Mouse (Mus musculus): ENCODE data around the gene Pde8b. TPM values are rescaled to one million over a fixed set of nuclear protein-coding genes. Genes with fewer than 3 reads are reported as not detected.

Pde8b gene
- polyA plus RNA-seq, 1 experiment from 2014 or later = 1.8 TPM

- 29% methylated on average over 10 of the region's 10 CpGs for WGBS
- Histone ChIP-seq H3K4me1 (ENCODE audit: control insufficient read depth, insufficient read depth, low read length) (no peaks in the 10 kb centered on the region), H3K27me3 (ENCODE audit: control insufficient read depth, insufficient read depth, low read length) (no peaks in the 10 kb centered on the region), H3K9ac (ENCODE audit: low read length) (no peak overlapping the region), H3K27ac (replicated peaks; ENCODE audit: low read depth, low read length) (no peak overlapping the region), H3K36me3 (ENCODE audit: control insufficient read depth, insufficient read depth, low read length) (no peaks in the 10 kb centered on the region), H3K9me3 (ENCODE audit: control insufficient read depth, low read length) (no peaks in the 10 kb centered on the region), H3K4me3 (ENCODE audit: low read depth, low read length) (no peak overlapping the region), H3K4me2 (ENCODE audit: low read depth, severe bottlenecking) (no peak overlapping the region)
- ATAC-seq (ENCODE audit: insufficient number of reproducible peaks, low FRiP score, low TSS enrichment, low read depth) (no peak), DNase-seq (ENCODE audit: low spot score) (no peak)
These were observed 64.0 kb downstream of the Pde8b start for GRCm38 (mm10) chr13:95185891-95186740.

- H3K9me3 ChIP-seq (ENCODE audit: control insufficient read depth, low read length) = no peaks in the 10 kb centered on the region
- H3K9ac ChIP-seq (ENCODE audit: low read length) = no peak overlapping the region
- DNase-seq (ENCODE audit: low spot score) = no peak
- H3K27me3 ChIP-seq (ENCODE audit: control insufficient read depth, insufficient read depth, low read length) = no peaks in the 10 kb centered on the region
- whole genome bisulfite sequencing = 88% methylated on average over 2 of the region's 2 CpGs
- no peak overlapping the region for H3K4me2 ChIP-seq (ENCODE audit: low read depth, severe bottlenecking)
- no peak overlapping the region for H3K27ac ChIP-seq (replicated peaks; ENCODE audit: low read depth, low read length)
- H3K4me3 ChIP-seq (ENCODE audit: low read depth, low read length) = no peak overlapping the region
- ATAC-seq (ENCODE audit: insufficient number of reproducible peaks, low FRiP score, low TSS enrichment, low read depth) = no peak
- no peaks in the 10 kb centered on the region for H3K4me1 ChIP-seq (ENCODE audit: control insufficient read depth, insufficient read depth, low read length)
- no peaks in the 10 kb centered on the region for H3K36me3 ChIP-seq (ENCODE audit: control insufficient read depth, insufficient read depth, low read length)
These were observed 66.5 kb downstream of the Pde8b start for GRCm38 (mm10) chr13:95183686-95184085.

GRCm38 (mm10) chr13:95180208-95180607 is 69.9 kb downstream of the Pde8b start:
- no peak overlapping the region for H3K27ac ChIP-seq (replicated peaks; ENCODE audit: low read depth, low read length)
- no peak for DNase-seq (ENCODE audit: low spot score)
- H3K27me3 ChIP-seq (ENCODE audit: control insufficient read depth, insufficient read depth, low read length) = no peaks in the 10 kb centered on the region
- ATAC-seq (ENCODE audit: insufficient number of reproducible peaks, low FRiP score, low TSS enrichment, low read depth) = no peak
- no peaks in the 10 kb centered on the region for H3K36me3 ChIP-seq (ENCODE audit: control insufficient read depth, insufficient read depth, low read length)
- WGBS = 86% methylated on average over 2 of the region's 2 CpGs
- H3K4me2 ChIP-seq (ENCODE audit: low read depth, severe bottlenecking) = no peak overlapping the region
- no peak overlapping the region for H3K4me3 ChIP-seq (ENCODE audit: low read depth, low read length)
- no peak overlapping the region for H3K9ac ChIP-seq (ENCODE audit: low read length)
- no peaks in the 10 kb centered on the region for H3K4me1 ChIP-seq (ENCODE audit: control insufficient read depth, insufficient read depth, low read length)
- no peaks in the 10 kb centered on the region for H3K9me3 ChIP-seq (ENCODE audit: control insufficient read depth, low read length)

GRCm38 (mm10) chr13:95177326-95177725 is 72.8 kb downstream of the Pde8b start:
- WGBS = 23% methylated on average over 9 of the region's 9 CpGs
- DNase-seq (ENCODE audit: low spot score) = no peak
- Histone ChIP-seq H3K27me3 (ENCODE audit: control insufficient read depth, insufficient read depth, low read length) (no peaks in the 10 kb centered on the region), H3K36me3 (ENCODE audit: control insufficient read depth, insufficient read depth, low read length) (no peaks in the 10 kb centered on the region), H3K9ac (ENCODE audit: low read length) (no peak overlapping the region), H3K4me2 (ENCODE audit: low read depth, severe bottlenecking) (no peak overlapping the region), H3K27ac (replicated peaks; ENCODE audit: low read depth, low read length) (no peak overlapping the region), H3K4me1 (ENCODE audit: control insufficient read depth, insufficient read depth, low read length) (no peaks in the 10 kb centered on the region), H3K4me3 (ENCODE audit: low read depth, low read length) (no peak overlapping the region), H3K9me3 (ENCODE audit: control insufficient read depth, low read length) (no peaks in the 10 kb centered on the region)
- no peak for ATAC-seq (ENCODE audit: insufficient number of reproducible peaks, low FRiP score, low TSS enrichment, low read depth)

- H3K36me3 ChIP-seq (ENCODE audit: control insufficient read depth, insufficient read depth, low read length) = no peaks in the 10 kb centered on the region
- ATAC-seq (ENCODE audit: insufficient number of reproducible peaks, low FRiP score, low TSS enrichment, low read depth) = no peak
- 83% methylated on average over 5 of the region's 5 CpGs for WGBS
- no peak overlapping the region for H3K4me2 ChIP-seq (ENCODE audit: low read depth, severe bottlenecking)
- no peak for DNase-seq (ENCODE audit: low spot score)
- H3K4me1 ChIP-seq (ENCODE audit: control insufficient read depth, insufficient read depth, low read length) = no peaks in the 10 kb centered on the region
- H3K27ac ChIP-seq (replicated peaks; ENCODE audit: low read depth, low read length) = no peak overlapping the region
- no peak overlapping the region for H3K4me3 ChIP-seq (ENCODE audit: low read depth, low read length)
- no peaks in the 10 kb centered on the region for H3K27me3 ChIP-seq (ENCODE audit: control insufficient read depth, insufficient read depth, low read length)
- H3K9ac ChIP-seq (ENCODE audit: low read length) = no peak overlapping the region
- H3K9me3 ChIP-seq (ENCODE audit: control insufficient read depth, low read length) = no peaks in the 10 kb centered on the region
These were observed 73.7 kb downstream of the Pde8b start for GRCm38 (mm10) chr13:95176399-95176798.

GRCm38 (mm10) chr13:95174253-95174652 is 75.9 kb downstream of the Pde8b start:
- Histone ChIP-seq H3K36me3 (ENCODE audit: control insufficient read depth, insufficient read depth, low read length) (no peaks in the 10 kb centered on the region), H3K4me3 (ENCODE audit: low read depth, low read length) (no peak overlapping the region), H3K27ac (replicated peaks; ENCODE audit: low read depth, low read length) (no peak overlapping the region), H3K4me1 (ENCODE audit: control insufficient read depth, insufficient read depth, low read length) (no peaks in the 10 kb centered on the region), H3K9ac (ENCODE audit: low read length) (no peak overlapping the region), H3K4me2 (ENCODE audit: low read depth, severe bottlenecking) (no peak overlapping the region), H3K9me3 (ENCODE audit: control insufficient read depth, low read length) (no peaks in the 10 kb centered on the region), H3K27me3 (ENCODE audit: control insufficient read depth, insufficient read depth, low read length) (no peaks in the 10 kb centered on the region)
- ATAC-seq (ENCODE audit: insufficient number of reproducible peaks, low FRiP score, low TSS enrichment, low read depth) = no peak
- 85% methylated on average over 6 of the region's 6 CpGs for WGBS
- DNase-seq (ENCODE audit: low spot score) = no peak

- Histone ChIP-seq H3K4me3 (ENCODE audit: low read depth, low read length) (no peak overlapping the region), H3K4me2 (ENCODE audit: low read depth, severe bottlenecking) (no peak overlapping the region), H3K27me3 (ENCODE audit: control insufficient read depth, insufficient read depth, low read length) (no peaks in the 10 kb centered on the region), H3K27ac (replicated peaks; ENCODE audit: low read depth, low read length) (no peak overlapping the region), H3K36me3 (ENCODE audit: control insufficient read depth, insufficient read depth, low read length) (no peaks in the 10 kb centered on the region), H3K9me3 (ENCODE audit: control insufficient read depth, low read length) (no peaks in the 10 kb centered on the region), H3K4me1 (ENCODE audit: control insufficient read depth, insufficient read depth, low read length) (no peaks in the 10 kb centered on the region), H3K9ac (ENCODE audit: low read length) (no peak overlapping the region)
- DNase-seq (ENCODE audit: low spot score) (no peak), ATAC-seq (ENCODE audit: insufficient number of reproducible peaks, low FRiP score, low TSS enrichment, low read depth) (no peak)
- WGBS = 95% methylated on average over 4 of the region's 4 CpGs
These were observed 77.8 kb downstream of the Pde8b start for GRCm38 (mm10) chr13:95172346-95172745.

- Histone ChIP-seq H3K9me3 (ENCODE audit: control insufficient read depth, low read length) (no peaks in the 10 kb centered on the region), H3K4me1 (ENCODE audit: control insufficient read depth, insufficient read depth, low read length) (no peaks in the 10 kb centered on the region), H3K27me3 (ENCODE audit: control insufficient read depth, insufficient read depth, low read length) (no peaks in the 10 kb centered on the region), H3K4me2 (ENCODE audit: low read depth, severe bottlenecking) (no peak overlapping the region), H3K36me3 (ENCODE audit: control insufficient read depth, insufficient read depth, low read length) (no peaks in the 10 kb centered on the region), H3K9ac (ENCODE audit: low read length) (no peak overlapping the region), H3K27ac (replicated peaks; ENCODE audit: low read depth, low read length) (no peak overlapping the region), H3K4me3 (ENCODE audit: low read depth, low read length) (no peak overlapping the region)
- no peak for ATAC-seq (ENCODE audit: insufficient number of reproducible peaks, low FRiP score, low TSS enrichment, low read depth)
- no peak for DNase-seq (ENCODE audit: low spot score)
- 87% methylated on average over 3 of the region's 3 CpGs for WGBS
These were observed 89.9 kb downstream of the Pde8b start for GRCm38 (mm10) chr13:95160211-95160610.

- no peak for ATAC-seq (ENCODE audit: insufficient number of reproducible peaks, low FRiP score, low TSS enrichment, low read depth)
- WGBS = 86% methylated on average over 7 of the region's 7 CpGs
These were observed 91.2 kb downstream of the Pde8b start for GRCm38 (mm10) chr13:95158986-95159385.

More at GRCm38 (mm10) chr13:95158986-95159385, 91.2 kb downstream of the Pde8b start:
- Histone ChIP-seq H3K36me3 (ENCODE audit: control insufficient read depth, insufficient read depth, low read length) (no peaks in the 10 kb centered on the region), H3K4me2 (ENCODE audit: low read depth, severe bottlenecking) (no peak overlapping the region), H3K27ac (replicated peaks; ENCODE audit: low read depth, low read length) (no peak overlapping the region), H3K9me3 (ENCODE audit: control insufficient read depth, low read length) (no peaks in the 10 kb centered on the region), H3K27me3 (ENCODE audit: control insufficient read depth, insufficient read depth, low read length) (no peaks in the 10 kb centered on the region), H3K4me1 (ENCODE audit: control insufficient read depth, insufficient read depth, low read length) (no peaks in the 10 kb centered on the region), H3K4me3 (ENCODE audit: low read depth, low read length) (no peak overlapping the region), H3K9ac (ENCODE audit: low read length) (no peak overlapping the region)
- DNase-seq (ENCODE audit: low spot score) = no peak

All from limb, embryonic 11.5 days (tissue).